Mouse (Mus musculus) C2C12 (cell line): ENCODE data around the gene Sh3tc1.

Experiments
- CTCF ChIP-seq: IDR thresholded peaks from one replicate; pipeline ENCODE4 v1.5.1; 2011; ENCODE audit not compliant: control insufficient read depth, insufficient read depth, insufficient read length
- MAX ChIP-seq: IDR thresholded peaks from one replicate; pipeline ENCODE4 v1.6.1; 2011; ENCODE audit warnings: mild to moderate bottlenecking, control low read depth
- USF1 ChIP-seq: IDR thresholded peaks from one replicate; pipeline ENCODE4 v1.6.1; 2011; ENCODE audit warnings: low read depth, mild to moderate bottlenecking, control low read depth, moderate library complexity

- TF ChIP-seq CTCF: no peak
- TF ChIP-seq MAX: no peak
- no peak for TF ChIP-seq USF1
Observed at GRCm38 (mm10) chr5:35750026-35750425, 10.2 kb upstream of the Sh3tc1 start.
